In the genomic region with DNA sequence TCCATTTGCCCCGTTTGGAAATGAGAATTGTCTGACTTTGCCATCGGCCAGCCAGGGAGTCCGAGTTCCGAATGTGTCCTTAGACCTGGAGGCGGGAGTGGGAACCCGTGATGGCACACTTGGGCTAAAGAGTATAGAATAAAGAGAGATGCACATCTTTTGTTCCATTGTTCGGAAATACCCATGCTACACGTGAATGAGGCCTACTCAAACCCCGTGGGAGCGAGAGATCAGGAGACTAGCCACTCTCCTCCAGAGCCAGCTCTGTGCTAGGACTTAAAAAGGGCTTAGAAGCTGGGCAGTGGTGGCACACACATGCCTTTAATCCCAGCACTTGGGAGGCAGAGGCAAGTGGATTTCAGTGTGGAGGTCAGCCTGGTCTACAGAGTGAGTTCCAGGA, we compare ENCODE assay signal across 11 mouse cellular contexts. TPM values are rescaled to one million over a fixed set of nuclear protein-coding genes. Genes with fewer than 3 reads are reported as not detected.
A peak's percentile ranks its signal among the peaks of the same experiment; 100 is the strongest.
DNase-seq lines count a peak whose midpoint lies in the region; ATAC-seq and TF ChIP-seq lines count a peak whose summit lies in the region.
"Had no signal": no experiment of that assay in that cellular context is flagged by ENCODE, and none has a peak within 500 bp of the region (broad histone marks: within the 10 kb centered on the region; RNA-seq: fewer than 3 reads in every experiment).

No protein-coding gene starts in this region.

- peak overlapping the region; percentile 95 for H3K27ac ChIP-seq in gastrocnemius, adult 2 months
- H3K27ac ChIP-seq in limb, embryonic 15.5 days = peak overlapping the region; percentile 89
- H3K27ac ChIP-seq in limb, embryonic 10.5 days = no peak overlapping the region
- peak overlapping the region; percentile 96 for H3K27ac ChIP-seq in embryonic facial prominence, embryonic 13.5 days
- H3K27ac ChIP-seq in liver, postnatal 0 days (ENCODE audit: low read depth) = 0 out of 2 replicates have a peak overlapping the region, but pooled peaks have one; percentile 35

- no peak overlapping the region for H3K4me2 ChIP-seq in limb, embryonic 15.5 days
- no peak overlapping the region for H3K4me2 ChIP-seq in embryonic facial prominence, embryonic 13.5 days
- H3K4me2 ChIP-seq in liver, postnatal 0 days (ENCODE audit: low read depth, low read length) = no peak overlapping the region
- H3K4me2 ChIP-seq: limb, embryonic 13.5 days had no signal

- no peak for ATAC-seq in limb, embryonic 15.5 days (ENCODE audit: insufficient number of reproducible peaks, low FRiP score, low TSS enrichment, low read depth)
- ATAC-seq in embryonic facial prominence, embryonic 13.5 days (ENCODE audit: insufficient number of reproducible peaks, insufficient read depth, low FRiP score, low TSS enrichment, low read depth) = no peak
- no peak for ATAC-seq in liver, postnatal 0 days
- ATAC-seq in cerebellum, adult (ENCODE audit: insufficient number of reproducible peaks, low FRiP score, low TSS enrichment) = no peak

- peak overlapping the region; percentile 23; the same call in 1 of the 2 replicates for H3K4me3 ChIP-seq in gastrocnemius, adult 2 months
- H3K4me3 ChIP-seq in limb, embryonic 15.5 days = no peak overlapping the region
- H3K4me3 ChIP-seq in limb, embryonic 10.5 days = no peak overlapping the region
- no peak overlapping the region for H3K4me3 ChIP-seq in embryonic facial prominence, embryonic 13.5 days
- H3K4me3 ChIP-seq in liver, postnatal 0 days (ENCODE audit: low read depth, low read length) = no peak overlapping the region
- H3K4me3 ChIP-seq: limb, embryonic 13.5 days; myocyte had no signal

- H3K36me3 ChIP-seq in limb, embryonic 15.5 days = peaks cover 31% of the 10 kb centered on the region; the same call in 1 of the 2 replicates
- peaks cover 61% of the 10 kb centered on the region for H3K36me3 ChIP-seq in limb, embryonic 10.5 days
- H3K36me3 ChIP-seq in embryonic facial prominence, embryonic 13.5 days = peaks cover 35% of the 10 kb centered on the region
- peaks cover 46% of the 10 kb centered on the region for H3K36me3 ChIP-seq in liver, postnatal 0 days (replicated peaks; ENCODE audit: insufficient read depth, low read length)

- no peak overlapping the region for H3K9ac ChIP-seq in limb, embryonic 15.5 days
- H3K9ac ChIP-seq in embryonic facial prominence, embryonic 13.5 days = no peak overlapping the region
- H3K9ac ChIP-seq in liver, postnatal 0 days (replicated peaks) = no peak overlapping the region

- H3K9me3 ChIP-seq in limb, embryonic 15.5 days = no peaks in the 10 kb centered on the region
- no peaks in the 10 kb centered on the region for H3K9me3 ChIP-seq in limb, embryonic 10.5 days (replicated peaks)
- H3K9me3 ChIP-seq in embryonic facial prominence, embryonic 13.5 days = no peaks in the 10 kb centered on the region
- no peaks in the 10 kb centered on the region for H3K9me3 ChIP-seq in liver, postnatal 0 days (ENCODE audit: low read length)
- H3K9me3 ChIP-seq: limb, embryonic 13.5 days had no signal

- H3K4me1 ChIP-seq in limb, embryonic 15.5 days = peaks cover 62% of the 10 kb centered on the region
- peaks cover 37% of the 10 kb centered on the region for H3K4me1 ChIP-seq in limb, embryonic 10.5 days
- peaks cover 48% of the 10 kb centered on the region for H3K4me1 ChIP-seq in embryonic facial prominence, embryonic 13.5 days
- H3K4me1 ChIP-seq in liver, postnatal 0 days (ENCODE audit: insufficient read depth) = peaks cover 29% of the 10 kb centered on the region

- TF ChIP-seq CTCF in gastrocnemius, adult 2 months (IDR thresholded peaks at IDR 0.05) = no peak
- TF ChIP-seq CTCF in liver, postnatal 0 days (IDR thresholded peaks at IDR 0.05; ENCODE audit: low read depth) = no peak

- peak; percentile 23 for DNase-seq in gastrocnemius, adult 2 months
- no peak for DNase-seq in gastrocnemius, postnatal 10 days
- no peak for DNase-seq in limb, embryonic 10.5 days (ENCODE audit: low spot score)
- DNase-seq in liver, postnatal 0 days = no peak
- no peak for DNase-seq in retina, embryonic 14.5 days (ENCODE audit: low spot score)

- no peak for TF ChIP-seq EP300 in liver, postnatal 0 days (IDR thresholded peaks at IDR 0.05; ENCODE audit: low read depth)

- no peaks in the 10 kb centered on the region for H3K27me3 ChIP-seq in limb, embryonic 15.5 days
- no peaks in the 10 kb centered on the region for H3K27me3 ChIP-seq in limb, embryonic 10.5 days (ENCODE audit: low read depth, poor library complexity, severe bottlenecking)
- no peaks in the 10 kb centered on the region for H3K27me3 ChIP-seq in embryonic facial prominence, embryonic 13.5 days
- no peaks in the 10 kb centered on the region for H3K27me3 ChIP-seq in liver, postnatal 0 days (ENCODE audit: insufficient read depth, low read length)
- H3K27me3 ChIP-seq: limb, embryonic 13.5 days; Patski had no signal

- 87% methylated on average over 10 of the region's 10 CpGs for WGBS in limb, embryonic 15.5 days
- WGBS in limb, embryonic 10.5 days = 90% methylated on average over 10 of the region's 10 CpGs
- WGBS in embryonic facial prominence, embryonic 13.5 days = 86% methylated on average over 10 of the region's 10 CpGs
- WGBS in liver, postnatal 0 days (ENCODE audit: insufficient replicate concordance) = 89% methylated on average over 10 of the region's 10 CpGs

- intact Hi-C loops in gastrocnemius, adult 2 months (cut with DNase I) = loop anchor here (2.0 kb wide), 1 partner anchor 167 kb away; no protein-coding TSS in a partner anchor

RNA-seq across cellular contexts. Expression of gene Naglu, which starts 10.3 kb away (rescaled TPM):
- 1 to 10 TPM; 3.3 to 4.1 TPM for total RNA-seq in gastrocnemius, adult 2 months (2021)
- 10 to 100 TPM in 1 of 2 experiments, 1 to 10 TPM in 1; 9.2 to 11.6 TPM for total RNA-seq in gastrocnemius, postnatal 10 days (2021)
- polyA plus RNA-seq in limb, embryonic 15.5 days (2015; fragmentation: Nextera tagmentation; extraction: Ambion mirVana) = 12.7 and 16.4 TPM in 2 replicates
- 4.9 and 5.9 TPM in 2 replicates for polyA plus RNA-seq in limb, embryonic 10.5 days (2016; fragmentation: Nextera tagmentation; extraction: Ambion mirVana)
- 8.7 and 9.0 TPM in 2 replicates for polyA plus RNA-seq in embryonic facial prominence, embryonic 13.5 days (2015; fragmentation: Nextera tagmentation; extraction: Ambion mirVana)
- 19.1 and 19.3 TPM in 2 replicates for polyA plus RNA-seq in liver, postnatal 0 days (2015; fragmentation: Nextera tagmentation; extraction: Ambion mirVana)

RNA-seq across cellular contexts. Expression of gene Hsd17b1, which starts 18.7 kb away (rescaled TPM):
- under 1 TPM in 1 of 2 experiments, not detected in 1; 0.18 TPM for total RNA-seq in gastrocnemius, adult 2 months (2021)
- total RNA-seq in gastrocnemius, postnatal 10 days (2021) = under 1 TPM; 0.23 to 0.25 TPM
- polyA plus RNA-seq in limb, embryonic 15.5 days (2015; fragmentation: Nextera tagmentation; extraction: Ambion mirVana) = 0.14 TPM in 1 of 2 replicates, not detected in the other
- polyA plus RNA-seq in limb, embryonic 10.5 days (2016; fragmentation: Nextera tagmentation; extraction: Ambion mirVana) = not detected in 2 replicates
- 0.15 TPM in 1 of 2 replicates, not detected in the other for polyA plus RNA-seq in embryonic facial prominence, embryonic 13.5 days (2015; fragmentation: Nextera tagmentation; extraction: Ambion mirVana)
- polyA plus RNA-seq in liver, postnatal 0 days (2015; fragmentation: Nextera tagmentation; extraction: Ambion mirVana) = 0.23 and 0.33 TPM in 2 replicates

RNA-seq across cellular contexts. Expression of gene Coasy, which starts 22.9 kb away (rescaled TPM):
- total RNA-seq in gastrocnemius, adult 2 months (2021) = 1 to 10 TPM; 7.1 to 9.8 TPM
- 10 to 100 TPM; 10.7 to 11.7 TPM for total RNA-seq in gastrocnemius, postnatal 10 days (2021)
- polyA plus RNA-seq in limb, embryonic 15.5 days (2015; fragmentation: Nextera tagmentation; extraction: Ambion mirVana) = 40.3 TPM in 2 replicates
- polyA plus RNA-seq in limb, embryonic 10.5 days (2016; fragmentation: Nextera tagmentation; extraction: Ambion mirVana) = 42.3 and 45.3 TPM in 2 replicates
- polyA plus RNA-seq in embryonic facial prominence, embryonic 13.5 days (2015; fragmentation: Nextera tagmentation; extraction: Ambion mirVana) = 40.8 and 43.8 TPM in 2 replicates
- polyA plus RNA-seq in liver, postnatal 0 days (2015; fragmentation: Nextera tagmentation; extraction: Ambion mirVana) = 38.5 and 42.9 TPM in 2 replicates

RNA-seq across cellular contexts. Expression of gene Mlx, which starts 27.6 kb away (rescaled TPM):
- total RNA-seq in gastrocnemius, adult 2 months (2021) = 10 to 100 TPM; 12.5 to 14.4 TPM
- 10 to 100 TPM; 10.7 to 12.2 TPM for total RNA-seq in gastrocnemius, postnatal 10 days (2021)
- polyA plus RNA-seq in limb, embryonic 15.5 days (2015; fragmentation: Nextera tagmentation; extraction: Ambion mirVana) = 51.7 and 53.8 TPM in 2 replicates
- 41.3 and 49.6 TPM in 2 replicates for polyA plus RNA-seq in limb, embryonic 10.5 days (2016; fragmentation: Nextera tagmentation; extraction: Ambion mirVana)
- polyA plus RNA-seq in embryonic facial prominence, embryonic 13.5 days (2015; fragmentation: Nextera tagmentation; extraction: Ambion mirVana) = 46.8 and 50.9 TPM in 2 replicates
- polyA plus RNA-seq in liver, postnatal 0 days (2015; fragmentation: Nextera tagmentation; extraction: Ambion mirVana) = 24.1 and 26.1 TPM in 2 replicates

RNA-seq across cellular contexts. Expression of gene Psmc3ip, which starts 35.8 kb away (rescaled TPM):
- total RNA-seq in gastrocnemius, adult 2 months (2021) = 1 to 10 TPM; 1.5 to 2.2 TPM
- 1 to 10 TPM; 2.8 to 4.0 TPM for total RNA-seq in gastrocnemius, postnatal 10 days (2021)
- polyA plus RNA-seq in limb, embryonic 15.5 days (2015; fragmentation: Nextera tagmentation; extraction: Ambion mirVana) = 27.4 and 28.0 TPM in 2 replicates
- 73.1 and 74.0 TPM in 2 replicates for polyA plus RNA-seq in limb, embryonic 10.5 days (2016; fragmentation: Nextera tagmentation; extraction: Ambion mirVana)
- polyA plus RNA-seq in embryonic facial prominence, embryonic 13.5 days (2015; fragmentation: Nextera tagmentation; extraction: Ambion mirVana) = 43.5 and 46.1 TPM in 2 replicates
- 8.1 and 8.2 TPM in 2 replicates for polyA plus RNA-seq in liver, postnatal 0 days (2015; fragmentation: Nextera tagmentation; extraction: Ambion mirVana)
